Mouse (Mus musculus): ENCODE results near the gene Gse1.

The Gse1 gene

GRCm38 (mm10) chr8:120243222-120243621 lies 15.0 kb downstream of the Gse1 start:
- CTCF ChIA-PET, result no interaction called here

GRCm38 (mm10) chr8:120243916-120244451 lies 15.7 kb downstream of the Gse1 start:
- CTCF ChIA-PET, result no interaction called here

- CTCF ChIA-PET, result no interaction called here
These were observed 16.3 kb downstream of the Gse1 start for GRCm38 (mm10) chr8:120244553-120244952.

- CTCF ChIA-PET, result no interaction called here
These were observed 19.4 kb downstream of the Gse1 start for GRCm38 (mm10) chr8:120247618-120248017.

GRCm38 (mm10) chr8:120248031-120248430 lies 19.8 kb downstream of the Gse1 start:
- CTCF ChIA-PET, result no interaction called here

GRCm38 (mm10) chr8:120248451-120248850 lies 20.2 kb downstream of the Gse1 start:
- CTCF ChIA-PET, result no interaction called here

GRCm38 (mm10) chr8:120249800-120250336 lies 21.6 kb downstream of the Gse1 start:
- CTCF ChIA-PET, result no interaction called here

GRCm38 (mm10) chr8:120250750-120251410 lies 22.6 kb downstream of the Gse1 start:
- CTCF ChIA-PET, result no interaction called here

GRCm38 (mm10) chr8:120251411-120252035 lies 23.3 kb downstream of the Gse1 start:
- CTCF ChIA-PET, result no interaction called here

GRCm38 (mm10) chr8:120253626-120254025 lies 25.4 kb downstream of the Gse1 start:
- CTCF ChIA-PET, result no interaction called here

GRCm38 (mm10) chr8:120255406-120255987 lies 27.2 kb downstream of the Gse1 start:
- CTCF ChIA-PET, result no interaction called here

GRCm38 (mm10) chr8:120256958-120257357 lies 28.7 kb downstream of the Gse1 start:
- CTCF ChIA-PET, result no interaction called here

- CTCF ChIA-PET, result no interaction called here
These were observed 30.9 kb downstream of the Gse1 start for GRCm38 (mm10) chr8:120259206-120259605.

GRCm38 (mm10) chr8:120260677-120261076 lies 32.4 kb downstream of the Gse1 start:
- CTCF ChIA-PET, result no interaction called here

GRCm38 (mm10) chr8:120261338-120262120 lies 33.3 kb downstream of the Gse1 start:
- CTCF ChIA-PET, result interaction anchor here (0.5 kb wide), 1 partner anchor 114 kb away, joined by 4 read pairs; no protein-coding TSS in a partner anchor

- CTCF ChIA-PET, result no interaction called here
These were observed 35.6 kb downstream of the Gse1 start for GRCm38 (mm10) chr8:120263879-120264278.

- CTCF ChIA-PET, result no interaction called here
These were observed 36.2 kb downstream of the Gse1 start for GRCm38 (mm10) chr8:120264388-120264943.

GRCm38 (mm10) chr8:120264944-120265453 lies 36.7 kb downstream of the Gse1 start:
- CTCF ChIA-PET, result no interaction called here

- CTCF ChIA-PET, result interaction anchor here (0.6 kb wide), 1 partner anchor 37 kb away, joined by 7 read pairs; no protein-coding TSS in a partner anchor
These were observed 37.2 kb downstream of the Gse1 start for GRCm38 (mm10) chr8:120265471-120265870.

- CTCF ChIA-PET, result no interaction called here
These were observed 40.3 kb downstream of the Gse1 start for GRCm38 (mm10) chr8:120268541-120268980.

GRCm38 (mm10) chr8:120270449-120270848 lies 42.2 kb downstream of the Gse1 start:
- CTCF ChIA-PET, result interaction anchor here (0.6 kb wide), 1 partner anchor 30 kb away, joined by 8 read pairs; no protein-coding TSS in a partner anchor
